Mouse (Mus musculus) left cerebral cortex, postnatal 4 days (tissue): ENCODE results near the gene N4bp2l2. TPM values are rescaled to one million over a fixed set of nuclear protein-coding genes. Genes with fewer than 3 reads are reported as not detected.
"Not testable (repeated sequence)": the region's sequence is repeated elsewhere in the genome, so short reads cannot be mapped to it uniquely, and the experiment has no call there.

ENCODE experiments used
- DNase-seq: peaks from one replicate; pipeline ENCODE4 v3.0.0-alpha.2; 2022
- intact Hi-C: fragments of 180-260 bp; cut with DNase I; formaldehyde crosslinking; loops from one replicate; pipeline ENCODE4 v1.15.1; 2025
- total RNA-seq, 2 experiments: library from RNA; stranded (reverse); gene quantifications; 2 replicates each; pipeline ENCODE4 v1.2.3; 2021

The N4bp2l2 gene
- total RNA-seq, 2 experiments from 2014 or later = 70.6 to 76.1 TPM

- intact Hi-C loops = no loop called here
These were observed 13.4 kb downstream of the N4bp2l2 start for GRCm38 (mm10) chr5:150652578-150652977.

DNA sequence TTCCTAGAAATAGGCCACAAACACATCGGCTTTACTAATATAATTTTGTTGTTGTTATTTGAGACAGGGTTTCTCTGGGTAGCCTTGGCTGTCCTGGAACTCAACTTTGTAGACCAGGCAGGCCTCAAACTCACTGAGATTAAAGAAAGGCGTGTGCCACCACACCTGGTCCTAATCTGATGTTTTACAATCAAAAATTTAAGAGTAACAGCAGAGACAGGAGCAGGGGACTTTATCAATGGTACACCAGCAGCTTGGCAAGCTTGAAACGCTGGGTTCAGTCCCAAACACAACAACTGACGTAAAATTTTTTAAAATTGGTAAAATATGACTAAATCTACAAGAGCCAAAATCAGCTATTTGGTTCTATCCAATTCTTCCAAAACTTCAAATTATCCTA, 21.1 kb downstream of the N4bp2l2 start:
- intact Hi-C loops = no loop called here
- no peak for DNase-seq

More at GRCm38 (mm10) chr5:150652578-150652977, 13.4 kb downstream of the N4bp2l2 start:
- DNase-seq = no peak

- intact Hi-C loops, DNase-seq: not testable (repeated sequence)
These were observed 22.6 kb downstream of the N4bp2l2 start for GRCm38 (mm10) chr5:150643390-150643789.

GRCm38 (mm10) chr5:150641440-150641839, 24.5 kb downstream of the N4bp2l2 start:
- no peak for DNase-seq
- intact Hi-C loops = no loop called here

DNA sequence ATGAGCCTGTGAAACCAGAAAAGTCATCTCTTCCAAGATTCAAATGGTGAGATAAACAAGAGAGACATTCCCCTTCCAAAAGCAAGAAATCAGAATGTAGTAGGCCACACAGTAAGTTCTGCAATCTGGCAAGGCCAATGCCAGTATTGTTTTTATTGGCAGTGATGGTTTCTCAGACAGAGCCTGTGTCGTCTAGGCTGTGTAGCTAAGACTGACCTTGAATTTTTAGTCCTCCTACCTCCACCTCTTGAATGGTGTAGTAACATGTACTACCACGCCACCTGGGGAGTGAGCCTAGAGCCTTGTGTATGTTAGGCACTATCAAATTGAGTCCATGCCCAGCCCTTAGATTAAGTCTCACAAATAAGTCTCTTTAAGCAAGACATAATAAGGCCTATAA, 36.3 kb downstream of the N4bp2l2 start:
- intact Hi-C loops = no loop called here
- no peak for DNase-seq

DNA sequence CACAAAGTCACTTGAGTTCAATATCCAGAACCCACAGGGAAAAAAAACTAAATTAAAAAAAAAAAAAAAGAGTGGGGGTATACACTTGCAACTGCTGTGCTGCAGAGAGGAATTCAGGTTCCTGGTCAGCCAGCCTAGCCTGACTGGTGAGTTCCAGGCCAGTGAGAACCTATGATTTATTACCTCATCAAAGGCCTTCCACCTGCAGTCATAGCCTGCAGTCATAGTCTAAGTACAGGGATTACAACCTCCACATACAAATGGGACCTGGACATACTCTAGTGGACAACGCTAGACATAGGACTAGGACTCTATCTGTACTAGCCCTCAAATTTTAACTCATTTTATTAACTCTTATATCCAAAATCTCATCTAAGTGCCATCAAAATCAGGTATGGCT, 36.7 kb downstream of the N4bp2l2 start:
- intact Hi-C loops = no loop called here
- no peak for DNase-seq

DNA sequence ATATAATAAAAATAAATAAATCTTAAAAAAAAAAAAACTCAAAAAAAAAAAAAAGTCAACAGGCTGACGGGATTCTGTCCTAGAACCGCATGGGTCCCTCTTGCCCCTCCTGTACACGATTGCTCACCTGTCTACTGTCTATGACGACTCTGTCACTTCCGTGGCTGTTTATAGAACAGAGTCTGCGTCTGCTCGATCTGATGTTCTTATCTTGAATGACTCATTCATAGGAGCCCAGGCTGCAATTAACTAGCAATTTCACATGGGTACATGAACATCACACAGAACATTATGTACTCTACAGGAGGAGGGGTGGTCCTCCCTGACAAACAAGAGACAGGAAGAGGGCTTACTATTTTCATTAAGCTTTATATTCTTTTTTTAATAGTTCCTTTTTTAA, 40.5 kb downstream of the N4bp2l2 start:
- intact Hi-C loops = no loop called here

GRCm38 (mm10) chr5:150622792-150623191, 43.2 kb downstream of the N4bp2l2 start:
- DNase-seq = no peak
- intact Hi-C loops = no loop called here

More for the DNA sequence above, 40.5 kb downstream of the N4bp2l2 start:
- DNase-seq = no peak

DNA sequence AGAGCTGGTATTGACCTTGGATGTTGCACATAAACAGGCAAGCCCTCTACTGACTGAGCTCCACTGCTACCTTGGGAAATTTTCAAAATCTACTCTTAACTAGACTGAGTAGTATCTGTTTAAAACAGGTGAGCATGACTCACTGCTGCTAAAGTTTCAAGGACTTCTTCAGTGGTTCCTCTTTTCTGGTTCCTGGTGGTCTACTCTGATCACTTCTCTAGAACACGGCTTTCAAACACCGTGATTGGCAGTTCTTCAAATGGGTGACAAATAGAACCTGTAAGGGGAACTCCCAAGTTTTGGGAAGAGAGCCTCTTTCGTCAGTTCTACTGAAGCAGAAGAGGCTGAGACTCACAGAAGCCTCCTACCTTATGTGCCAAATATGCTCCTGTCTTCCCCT, 44.4 kb downstream of the N4bp2l2 start:
- intact Hi-C loops = no loop called here
- DNase-seq = no peak

DNA sequence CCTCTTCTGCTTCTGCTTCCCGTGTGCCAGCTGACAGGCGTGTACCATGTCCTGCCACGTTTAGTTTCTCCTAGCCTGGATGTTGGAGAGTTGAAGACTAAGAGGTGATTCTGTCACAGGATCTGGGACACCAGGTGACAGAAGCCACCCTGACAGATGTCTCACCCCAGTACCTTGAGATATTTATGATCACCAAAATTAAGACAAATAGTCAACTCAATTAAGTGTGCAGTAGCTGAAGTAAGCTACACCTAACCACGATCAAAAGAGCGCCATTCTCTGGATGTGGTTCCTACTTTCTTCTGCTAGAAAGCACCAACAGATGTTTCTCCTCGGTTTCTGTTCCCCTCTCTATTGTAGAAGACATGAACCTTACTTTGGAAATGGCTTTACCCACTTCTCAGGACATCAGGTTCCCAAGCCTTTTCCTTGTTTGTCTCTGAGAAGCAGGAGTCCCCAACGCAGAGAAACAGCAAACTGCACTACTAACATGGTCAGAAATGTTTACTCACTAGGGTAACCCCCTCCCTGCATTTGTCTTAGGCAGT, 45.3 kb downstream of the N4bp2l2 start:
- intact Hi-C loops = no loop called here
- no peak for DNase-seq

DNA sequence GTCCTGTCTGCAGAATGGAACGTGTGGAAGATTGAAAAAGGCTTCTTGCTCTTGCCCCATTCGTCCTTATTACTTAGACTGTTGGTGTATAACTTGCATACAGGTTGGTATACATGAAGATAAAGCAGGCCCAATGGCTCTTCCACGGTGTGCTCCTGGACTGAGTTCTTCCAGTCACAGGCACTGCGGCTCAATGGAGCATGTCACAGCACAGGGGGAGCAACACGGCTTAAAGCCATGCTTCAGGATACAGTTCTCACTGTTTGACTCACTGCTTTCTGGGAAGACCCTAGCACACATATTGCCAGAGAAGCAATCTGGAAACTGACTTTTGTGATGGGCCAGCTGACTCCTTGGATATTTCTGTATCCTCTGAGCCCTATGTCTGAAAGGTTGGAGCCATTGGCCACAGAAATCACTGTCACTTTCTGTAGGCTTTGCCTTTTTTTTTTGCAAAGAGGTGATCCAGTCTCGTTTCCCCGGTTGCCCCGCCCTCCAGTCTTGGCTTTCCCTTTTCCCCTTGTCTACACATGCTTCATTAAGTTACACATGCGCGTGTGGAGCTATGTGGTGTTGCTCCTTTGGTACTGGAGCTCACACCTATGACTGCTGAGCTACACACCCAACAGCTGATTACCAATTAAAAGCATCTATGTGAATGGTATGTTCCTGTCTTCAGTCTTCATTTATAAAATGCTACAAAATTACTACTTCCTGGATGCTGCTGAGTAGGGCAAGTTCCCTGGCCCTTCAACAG, 47.2 kb downstream of the N4bp2l2 start:
- intact Hi-C loops = no loop called here
- DNase-seq = no peak

- intact Hi-C loops = no loop called here
- no peak for DNase-seq
These were observed 49.3 kb downstream of the N4bp2l2 start for GRCm38 (mm10) chr5:150616731-150617130.

GRCm38 (mm10) chr5:150616216-150616615, 49.8 kb downstream of the N4bp2l2 start:
- DNase-seq = no peak
- intact Hi-C loops = no loop called here

- no peak for DNase-seq
- intact Hi-C loops = no loop called here
These were observed 51.9 kb downstream of the N4bp2l2 start for GRCm38 (mm10) chr5:150614054-150614453.

DNA sequence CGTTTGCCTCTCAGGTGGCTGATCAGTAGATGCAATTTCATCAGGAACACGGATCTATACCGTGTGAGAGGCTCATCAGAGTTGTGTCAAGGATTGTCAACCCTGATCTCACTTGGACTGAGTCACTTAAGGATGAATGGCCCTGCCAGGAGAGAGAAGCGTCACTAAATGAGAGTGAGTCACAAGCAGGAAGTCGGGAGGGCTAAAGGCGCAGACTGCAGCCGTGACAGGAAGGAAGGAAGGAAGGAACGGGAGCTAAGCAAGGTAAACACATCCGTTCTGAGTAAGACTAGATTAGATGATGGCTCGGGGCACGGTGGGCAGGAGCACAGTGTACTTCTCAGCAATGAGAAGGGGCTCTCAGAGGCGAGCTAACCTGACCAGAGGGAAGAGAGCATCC, 54.3 kb downstream of the N4bp2l2 start:
- intact Hi-C loops = no loop called here
- no peak for DNase-seq

- intact Hi-C loops = no loop called here
- DNase-seq = no peak
These were observed 54.8 kb downstream of the N4bp2l2 start for GRCm38 (mm10) chr5:150611136-150611535.

GRCm38 (mm10) chr5:150607631-150608030, 58.4 kb downstream of the N4bp2l2 start:
- intact Hi-C loops = no loop called here
- no peak for DNase-seq

DNA sequence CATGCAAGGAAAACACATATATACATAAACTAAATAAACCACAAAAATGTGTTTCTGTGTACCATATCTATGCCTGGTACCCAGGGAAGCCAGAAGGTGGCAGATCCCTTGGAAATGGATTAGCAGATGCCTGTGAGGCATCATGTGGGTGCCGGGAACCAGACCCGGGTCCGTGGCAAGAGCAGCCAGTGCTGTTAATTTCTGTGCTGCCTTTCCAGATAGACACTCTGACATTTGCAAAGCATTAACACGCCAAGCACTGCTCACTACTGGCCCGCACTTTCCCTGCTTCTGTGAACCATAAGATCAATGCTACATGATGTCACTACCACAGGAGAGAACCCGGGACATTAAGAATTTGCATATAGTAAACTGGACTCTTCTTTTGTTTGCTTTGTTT, 59.9 kb downstream of the N4bp2l2 start:
- intact Hi-C loops = no loop called here
- DNase-seq = no peak

DNA sequence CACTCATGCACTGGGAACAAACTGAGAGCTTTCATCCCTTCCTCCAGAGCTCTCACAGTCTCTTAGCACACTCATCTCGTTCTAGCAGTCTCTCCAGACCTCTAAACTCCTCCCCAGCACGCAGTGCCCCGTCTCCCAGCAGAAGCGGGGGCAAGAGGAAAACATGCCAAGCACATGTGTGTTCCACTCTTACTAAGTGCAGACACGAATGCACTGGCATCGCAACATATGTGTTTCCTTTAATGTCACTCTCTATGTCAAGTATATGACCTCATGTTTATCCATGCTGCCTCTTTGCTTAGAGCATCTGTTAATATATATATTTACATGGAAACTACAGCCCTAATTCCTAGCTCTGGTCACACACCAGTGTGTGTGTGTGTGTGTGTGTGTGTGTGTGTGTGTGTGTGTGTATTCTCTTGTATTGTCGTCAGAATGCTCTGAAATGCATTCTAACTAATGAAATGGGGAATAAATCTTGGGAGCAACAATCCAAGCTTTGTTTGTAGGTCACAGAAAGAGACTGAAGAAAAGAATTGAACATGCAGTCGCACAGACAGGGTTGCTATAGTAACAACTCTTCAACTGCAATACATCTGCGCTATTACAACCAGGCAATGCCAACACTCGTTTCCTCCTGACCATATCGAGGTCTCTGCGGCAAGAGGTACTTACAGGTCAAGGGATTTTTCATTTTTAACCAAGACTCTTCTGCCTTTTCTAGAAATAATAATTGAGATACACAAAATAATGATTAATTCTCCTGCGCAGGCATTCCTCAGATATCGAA, 64.3 kb downstream of the N4bp2l2 start:
- no peak for DNase-seq
- intact Hi-C loops = no loop called here

GRCm38 (mm10) chr5:150600554-150601440, 65.2 kb downstream of the N4bp2l2 start:
- intact Hi-C loops = no loop called here
- DNase-seq = no peak
